Mouse (Mus musculus) layer of hippocampus, adult 2 months (tissue): ENCODE data around the gene Pitpnm3. TPM values are rescaled to one million over a fixed set of nuclear protein-coding genes. Genes with fewer than 3 reads are reported as not detected.
"Not testable (repeated sequence)": the region's sequence is repeated elsewhere in the genome, so short reads cannot be mapped to it uniquely, and the experiment has no call there.

ENCODE experiments used
- DNase-seq, 2 experiments: peaks; one replicate each; pipeline ENCODE4 v3.0.0; 2022; ENCODE audit warnings: low spot score in 2 of 2
- H3K27ac ChIP-seq: fragments of 200-600 bp; 2 replicates; pipeline ENCODE4 v1.8.1; 2022
- H3K4me3 ChIP-seq: fragments of 200-600 bp; 2 replicates; pipeline ENCODE4 v1.8.1; 2022; ENCODE audit warnings: mild to moderate bottlenecking
- CTCF ChIP-seq: fragments of 200-600 bp; conservative IDR thresholded peaks from 2 replicates; pipeline ENCODE4 v1.8.1; 2022; ENCODE audit warnings: antibody characterized with exemption, mild to moderate bottlenecking, moderate library complexity
- long read RNA-seq, 2 experiments: library from polyadenylated mRNA; stranded (forward); transcript quantifications; one replicate each; pipeline ENCODE4 v2.0.0; 2021; ENCODE audit warnings: borderline mapping rate in 2 of 2
- total RNA-seq, 2 experiments: library from RNA; stranded (reverse); gene quantifications; 2 replicates each; pipeline ENCODE4 v1.2.3; 2021

Gene Pitpnm3
- 10 to 100 TPM; 29.3 to 30.0 TPM for total RNA-seq
- long read RNA-seq, experiment 1, full-length matches to known transcripts, result 6 of 24 reads
- long read RNA-seq, experiment 1, partial matches to known transcripts, result 4 of 24 reads
- long read RNA-seq, experiment 1, other reads (novel, unspliced or antisense), result 14 of 24 reads
- long read RNA-seq, experiment 2, full-length matches to known transcripts, result 6 of 25 reads
- long read RNA-seq, experiment 2, partial matches to known transcripts, result 9 of 25 reads
- long read RNA-seq, experiment 2, other reads (novel, unspliced or antisense), result 10 of 25 reads

- H3K4me3 ChIP-seq, result peak within 1 kb of the TSS; percentile 67
- peak within 1 kb of the TSS; percentile 75 for H3K27ac ChIP-seq
- no peak for DNase-seq
- no peak for TF ChIP-seq CTCF
Observed at GRCm38 (mm10) chr11:72135383-72136158, at the start of gene Pitpnm3. TSS of gene Pitpnm3 (minus strand) at chr11:72135778.

- no peak for TF ChIP-seq CTCF
- no peak for DNase-seq
- H3K27ac ChIP-seq, result no peak overlapping the region
- no peak overlapping the region for H3K4me3 ChIP-seq
Observed at GRCm38 (mm10) chr11:72184252-72184651, 48.7 kb upstream of the Pitpnm3 start.

- Histone ChIP-seq H3K4me3 (no peak overlapping the region), H3K27ac (no peak overlapping the region)
- TF ChIP-seq CTCF, result no peak
- no peak for DNase-seq
Observed at GRCm38 (mm10) chr11:72181136-72181535, 45.6 kb upstream of the Pitpnm3 start.

GRCm38 (mm10) chr11:72180556-72180955 lies 45.0 kb upstream of the Pitpnm3 start:
- Histone ChIP-seq H3K27ac (no peak overlapping the region), H3K4me3 (no peak overlapping the region)
- no peak for TF ChIP-seq CTCF
- DNase-seq, result no peak

- DNase-seq, result no peak
- peak overlapping the region; percentile 43; the same call in 1 of the 2 replicates for H3K27ac ChIP-seq
- no peak overlapping the region for H3K4me3 ChIP-seq
- TF ChIP-seq CTCF, result no peak
Observed at GRCm38 (mm10) chr11:72176553-72176952, 41.0 kb upstream of the Pitpnm3 start.

- Histone ChIP-seq H3K27ac (peak overlapping the region; percentile 43; the same call in 1 of the 2 replicates), H3K4me3 (no peak overlapping the region)
- no peak for TF ChIP-seq CTCF
- DNase-seq, result no peak
Observed at GRCm38 (mm10) chr11:72175966-72176365, 40.4 kb upstream of the Pitpnm3 start.

GRCm38 (mm10) chr11:72174721-72175120 lies 39.1 kb upstream of the Pitpnm3 start:
- no peak overlapping the region for H3K4me3 ChIP-seq
- no peak overlapping the region for H3K27ac ChIP-seq
- DNase-seq, result no peak
- TF ChIP-seq CTCF, result no peak

- Histone ChIP-seq H3K27ac (no peak overlapping the region), H3K4me3 (no peak overlapping the region)
- no peak for TF ChIP-seq CTCF
- DNase-seq, result no peak
Observed at GRCm38 (mm10) chr11:72173506-72173905, 37.9 kb upstream of the Pitpnm3 start.

- DNase-seq, H3K4me3 ChIP-seq, H3K27ac ChIP-seq: not testable (repeated sequence)
Observed at GRCm38 (mm10) chr11:72171906-72172305, 36.3 kb upstream of the Pitpnm3 start.

GRCm38 (mm10) chr11:72169871-72170270 lies 34.3 kb upstream of the Pitpnm3 start:
- no peak for DNase-seq
- Histone ChIP-seq H3K4me3 (no peak overlapping the region), H3K27ac (no peak overlapping the region)
- TF ChIP-seq CTCF, result no peak

GRCm38 (mm10) chr11:72163198-72163597 lies 27.6 kb upstream of the Pitpnm3 start:
- DNase-seq, result no peak
- Histone ChIP-seq H3K4me3 (no peak overlapping the region), H3K27ac (no peak overlapping the region)
- TF ChIP-seq CTCF, result no peak

GRCm38 (mm10) chr11:72156624-72157023 lies 21.0 kb upstream of the Pitpnm3 start:
- no peak overlapping the region for H3K4me3 ChIP-seq
- TF ChIP-seq CTCF, result no peak
- no peak overlapping the region for H3K27ac ChIP-seq
- no peak for DNase-seq

- DNase-seq, result no peak
- Histone ChIP-seq H3K4me3 (no peak overlapping the region), H3K27ac (peak overlapping the region; percentile 85)
- no peak for TF ChIP-seq CTCF
Observed at GRCm38 (mm10) chr11:72155981-72156428, 20.4 kb upstream of the Pitpnm3 start.
